Mouse (Mus musculus): ENCODE data around the gene Nlrc4. TPM values are rescaled to one million over a fixed set of nuclear protein-coding genes. Genes with fewer than 3 reads are reported as not detected.

Nlrc4 gene
- polyA plus RNA-seq, 1 experiment, result not detected

- TF ChIP-seq CTCF (IDR thresholded peaks at IDR 0.05; ENCODE audit: borderline replicate concordance, insufficient read depth, low read length) (no peak), POLR2A (IDR thresholded peaks at IDR 0.05; ENCODE audit: low read depth, low read length) (no peak)
- Histone ChIP-seq H3K4me1 (ENCODE audit: control insufficient read depth, insufficient read depth, low read length) (no peaks in the 10 kb centered on the region), H3K4me3 (ENCODE audit: insufficient read depth, low read length) (no peak overlapping the region), H3K27ac (ENCODE audit: insufficient read depth, low read length) (no peak overlapping the region)
Observed at GRCm38 (mm10) chr17:74463510-74463909, 4.6 kb upstream of the Nlrc4 start.

DNA sequence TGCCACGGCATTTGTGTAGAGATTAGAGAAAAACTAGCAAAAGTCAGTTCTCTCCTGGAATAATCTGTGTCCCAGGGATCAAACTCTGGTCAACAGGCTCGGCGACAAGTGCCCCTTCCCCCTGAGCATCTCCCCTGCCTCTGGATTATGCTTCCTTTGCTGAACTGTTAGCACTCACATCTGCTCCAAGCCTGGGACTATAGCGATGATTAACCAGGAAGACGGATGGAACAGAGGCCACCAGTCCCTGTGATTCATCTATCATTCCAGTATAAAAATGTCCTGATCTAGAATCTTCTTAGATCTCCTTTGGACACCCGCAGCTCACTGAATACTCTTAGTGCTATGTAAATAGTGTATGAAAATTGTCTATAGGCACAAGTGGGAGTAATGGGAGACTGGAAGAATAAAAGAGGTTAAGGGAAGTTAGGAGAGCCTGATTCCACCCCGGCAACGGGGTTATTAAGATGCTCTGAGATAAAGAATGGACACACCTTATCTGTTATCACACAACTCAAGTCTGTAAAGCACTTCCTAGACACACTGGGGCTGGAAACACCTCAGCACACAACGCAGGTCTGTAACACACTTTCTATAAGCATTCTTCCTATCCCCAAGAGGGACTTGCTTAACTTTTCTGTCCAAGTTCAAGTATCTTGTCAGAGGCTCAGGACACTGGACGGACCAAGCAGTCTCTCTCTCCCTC is 817 bp downstream of the Nlrc4 start:
- H3K4me1 ChIP-seq (ENCODE audit: control insufficient read depth, insufficient read depth, low read length), result no peaks in the 10 kb centered on the region
- no peak overlapping the region for H3K4me3 ChIP-seq (ENCODE audit: insufficient read depth, low read length)
- H3K27ac ChIP-seq (ENCODE audit: insufficient read depth, low read length), result no peak overlapping the region
- no peak for TF ChIP-seq CTCF (IDR thresholded peaks at IDR 0.05; ENCODE audit: borderline replicate concordance, insufficient read depth, low read length)
- TF ChIP-seq POLR2A (IDR thresholded peaks at IDR 0.05; ENCODE audit: low read depth, low read length), result no peak

GRCm38 (mm10) chr17:74456825-74457224 is 2.1 kb downstream of the Nlrc4 start:
- TF ChIP-seq CTCF (IDR thresholded peaks at IDR 0.05; ENCODE audit: borderline replicate concordance, insufficient read depth, low read length) (no peak), POLR2A (IDR thresholded peaks at IDR 0.05; ENCODE audit: low read depth, low read length) (no peak)
- Histone ChIP-seq H3K4me3 (ENCODE audit: insufficient read depth, low read length) (no peak overlapping the region), H3K27ac (ENCODE audit: insufficient read depth, low read length) (no peak overlapping the region), H3K4me1 (ENCODE audit: control insufficient read depth, insufficient read depth, low read length) (no peaks in the 10 kb centered on the region)

GRCm38 (mm10) chr17:74455426-74455825 is 3.5 kb downstream of the Nlrc4 start:
- TF ChIP-seq CTCF (IDR thresholded peaks at IDR 0.05; ENCODE audit: borderline replicate concordance, insufficient read depth, low read length), result no peak
- no peak for TF ChIP-seq POLR2A (IDR thresholded peaks at IDR 0.05; ENCODE audit: low read depth, low read length)
- H3K4me3 ChIP-seq (ENCODE audit: insufficient read depth, low read length), result no peak overlapping the region
- H3K27ac ChIP-seq (ENCODE audit: insufficient read depth, low read length), result no peak overlapping the region
- no peaks in the 10 kb centered on the region for H3K4me1 ChIP-seq (ENCODE audit: control insufficient read depth, insufficient read depth, low read length)

DNA sequence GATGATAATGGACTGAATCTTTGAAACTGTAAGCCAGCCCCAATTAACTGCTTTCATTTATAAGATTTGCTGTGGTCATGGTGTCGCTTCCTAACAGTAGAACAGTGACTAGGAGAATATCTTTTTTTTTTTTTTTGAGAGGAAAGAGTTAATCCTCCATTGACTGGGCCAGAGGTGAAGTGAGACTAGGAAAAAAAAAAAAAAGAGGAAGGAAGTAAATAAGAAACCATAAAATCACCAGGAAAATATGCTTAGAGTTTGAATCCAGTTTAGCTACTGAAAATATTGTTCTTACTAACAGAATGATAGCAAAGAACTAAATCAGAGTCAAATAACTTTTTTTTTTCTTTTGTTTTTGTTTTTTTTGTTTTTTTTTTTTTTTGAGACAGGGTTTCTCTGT is 4.3 kb downstream of the Nlrc4 start:
- Histone ChIP-seq H3K4me1 (ENCODE audit: control insufficient read depth, insufficient read depth, low read length) (no peaks in the 10 kb centered on the region), H3K4me3 (ENCODE audit: insufficient read depth, low read length) (no peak overlapping the region), H3K27ac (ENCODE audit: insufficient read depth, low read length) (no peak overlapping the region)
- TF ChIP-seq POLR2A (IDR thresholded peaks at IDR 0.05; ENCODE audit: low read depth, low read length), result no peak
- no peak for TF ChIP-seq CTCF (IDR thresholded peaks at IDR 0.05; ENCODE audit: borderline replicate concordance, insufficient read depth, low read length)

- no peaks in the 10 kb centered on the region for H3K4me1 ChIP-seq (ENCODE audit: control insufficient read depth, insufficient read depth, low read length)
- H3K4me3 ChIP-seq (ENCODE audit: insufficient read depth, low read length), result no peak overlapping the region
- H3K27ac ChIP-seq (ENCODE audit: insufficient read depth, low read length), result no peak overlapping the region
- TF ChIP-seq CTCF (IDR thresholded peaks at IDR 0.05; ENCODE audit: borderline replicate concordance, insufficient read depth, low read length), result no peak
- no peak for TF ChIP-seq POLR2A (IDR thresholded peaks at IDR 0.05; ENCODE audit: low read depth, low read length)
Observed at GRCm38 (mm10) chr17:74453928-74454327, 5.0 kb downstream of the Nlrc4 start.

GRCm38 (mm10) chr17:74449776-74450175 is 9.2 kb downstream of the Nlrc4 start:
- H3K4me3 ChIP-seq (ENCODE audit: insufficient read depth, low read length), result no peak overlapping the region
- no peak overlapping the region for H3K27ac ChIP-seq (ENCODE audit: insufficient read depth, low read length)
- TF ChIP-seq POLR2A (IDR thresholded peaks at IDR 0.05; ENCODE audit: low read depth, low read length) (no peak), CTCF (IDR thresholded peaks at IDR 0.05; ENCODE audit: borderline replicate concordance, insufficient read depth, low read length) (no peak)
- no peaks in the 10 kb centered on the region for H3K4me1 ChIP-seq (ENCODE audit: control insufficient read depth, insufficient read depth, low read length)

DNA sequence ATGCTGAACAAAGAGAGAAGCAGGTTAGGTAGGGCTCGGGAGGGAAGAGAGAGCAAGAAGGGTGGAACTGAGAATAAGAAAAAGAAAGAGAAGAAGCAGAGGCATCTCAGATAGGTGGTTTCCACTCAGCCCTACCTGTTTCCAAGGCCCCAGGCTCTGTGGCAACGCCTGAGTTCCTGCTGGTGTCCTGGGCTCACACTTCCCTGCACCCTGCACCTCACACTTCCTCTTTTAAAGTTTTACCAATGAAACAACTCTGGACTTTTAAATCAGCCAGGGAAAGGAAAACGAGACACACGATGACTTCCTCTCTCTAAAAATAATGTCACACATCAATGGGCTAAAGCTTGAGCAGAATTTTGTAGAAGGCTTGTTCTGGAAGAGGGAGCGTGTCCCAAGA is 18.5 kb downstream of the Nlrc4 start:
- Histone ChIP-seq H3K27ac (ENCODE audit: insufficient read depth, low read length) (no peak overlapping the region), H3K4me3 (ENCODE audit: insufficient read depth, low read length) (no peak overlapping the region), H3K4me1 (ENCODE audit: control insufficient read depth, insufficient read depth, low read length) (no peaks in the 10 kb centered on the region)
- TF ChIP-seq POLR2A (IDR thresholded peaks at IDR 0.05; ENCODE audit: low read depth, low read length), result no peak
- TF ChIP-seq CTCF (IDR thresholded peaks at IDR 0.05; ENCODE audit: borderline replicate concordance, insufficient read depth, low read length), result no peak

GRCm38 (mm10) chr17:74437762-74438161 is 21.2 kb downstream of the Nlrc4 start:
- Histone ChIP-seq H3K4me3 (ENCODE audit: insufficient read depth, low read length) (no peak overlapping the region), H3K27ac (ENCODE audit: insufficient read depth, low read length) (no peak overlapping the region), H3K4me1 (ENCODE audit: control insufficient read depth, insufficient read depth, low read length) (no peaks in the 10 kb centered on the region)
- TF ChIP-seq CTCF (IDR thresholded peaks at IDR 0.05; ENCODE audit: borderline replicate concordance, insufficient read depth, low read length) (no peak), POLR2A (IDR thresholded peaks at IDR 0.05; ENCODE audit: low read depth, low read length) (no peak)

DNA sequence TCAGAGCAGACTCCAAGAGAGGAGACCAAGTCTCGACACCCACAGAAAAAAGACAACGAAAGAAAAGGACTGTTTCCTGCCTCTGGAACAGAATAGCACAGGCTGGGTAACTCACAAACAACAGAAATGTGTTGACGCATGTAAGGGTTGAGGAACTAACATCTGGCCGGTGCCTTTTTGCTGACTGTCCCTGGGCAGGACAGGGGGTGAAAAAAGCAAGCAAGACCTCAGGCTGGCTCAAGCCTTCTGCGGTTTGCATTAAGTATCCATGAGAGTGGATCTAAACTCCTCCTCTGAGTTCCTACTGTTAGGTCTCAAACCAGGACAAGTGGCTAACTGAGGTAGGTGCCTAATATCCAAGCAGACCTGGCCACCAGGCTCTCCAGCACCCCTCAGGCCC is 26.3 kb downstream of the Nlrc4 start:
- no peak for TF ChIP-seq CTCF (IDR thresholded peaks at IDR 0.05; ENCODE audit: borderline replicate concordance, insufficient read depth, low read length)
- TF ChIP-seq POLR2A (IDR thresholded peaks at IDR 0.05; ENCODE audit: low read depth, low read length), result no peak
- no peak overlapping the region for H3K27ac ChIP-seq (ENCODE audit: insufficient read depth, low read length)

More for the DNA sequence above, 26.3 kb downstream of the Nlrc4 start:
- Histone ChIP-seq H3K4me1 (ENCODE audit: control insufficient read depth, insufficient read depth, low read length) (no peaks in the 10 kb centered on the region), H3K4me3 (ENCODE audit: insufficient read depth, low read length) (no peak overlapping the region)

Data from embryonic fibroblast, embryonic 13.5 days (primary cell).